Mouse (Mus musculus): ENCODE measurements around the gene Dbndd2.

DNA sequence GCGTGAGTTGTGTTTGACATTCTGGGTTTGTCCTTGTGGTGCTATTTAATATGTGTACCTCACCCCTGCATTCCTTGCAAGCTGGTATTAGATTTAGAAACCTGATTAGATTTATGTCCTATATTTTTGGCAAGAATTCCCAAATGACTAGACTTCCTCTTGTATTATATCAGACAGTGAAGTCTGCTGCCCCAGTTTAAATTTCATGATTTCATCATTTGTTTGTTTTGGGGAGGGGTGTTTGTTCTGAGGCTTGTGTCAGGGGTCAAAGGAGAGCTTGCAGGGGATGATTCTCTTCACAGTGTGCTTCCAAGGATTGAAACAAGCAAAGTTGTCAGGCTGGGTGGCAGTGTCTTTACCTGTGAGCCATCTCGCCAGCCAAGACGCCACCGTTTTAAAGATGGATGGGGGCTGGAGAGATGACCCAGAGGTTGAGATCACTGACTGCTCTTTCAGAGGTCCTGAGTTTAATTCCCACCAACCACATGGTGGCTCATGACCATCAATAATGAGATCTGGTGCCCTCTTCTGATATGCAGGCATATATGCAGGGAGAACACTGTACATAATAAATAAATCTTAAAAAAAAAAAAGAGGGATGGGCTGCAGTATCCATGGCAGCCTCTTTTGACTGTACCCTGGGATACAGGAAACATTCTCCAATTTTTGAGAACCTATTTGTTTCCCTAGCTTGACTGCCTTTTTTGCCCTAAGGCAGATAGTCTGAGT lies 19.9 kb downstream of the Dbndd2 start:
- TF ChIP-seq EP300 (IDR thresholded peaks at IDR 0.05; ENCODE audit: low read depth) (no peak), CTCF (IDR thresholded peaks at IDR 0.05; ENCODE audit: low read depth) (no peak)

Measured in liver, embryonic 14.5 days (tissue).